Mouse (Mus musculus) heart, postnatal 0 days (tissue): ENCODE measurements at regions not wholly inside any gene's neighbourhood (a gene's known extent, or its start where the extent isn't known, plus 50 kb on each side); places are given as distances from the start of the nearest gene placed in this dataset.

Experiments
- CTCF ChIP-seq: IDR thresholded peaks from 2 replicates; pipeline ENCODE4 v1.5.1; 2016; ENCODE audit warnings: antibody characterized with exemption, control low read depth, low read depth
- EP300 ChIP-seq: IDR thresholded peaks from 2 replicates; pipeline ENCODE4 v1.6.1; 2016; ENCODE audit warnings: antibody characterized with exemption, low read depth

DNA sequence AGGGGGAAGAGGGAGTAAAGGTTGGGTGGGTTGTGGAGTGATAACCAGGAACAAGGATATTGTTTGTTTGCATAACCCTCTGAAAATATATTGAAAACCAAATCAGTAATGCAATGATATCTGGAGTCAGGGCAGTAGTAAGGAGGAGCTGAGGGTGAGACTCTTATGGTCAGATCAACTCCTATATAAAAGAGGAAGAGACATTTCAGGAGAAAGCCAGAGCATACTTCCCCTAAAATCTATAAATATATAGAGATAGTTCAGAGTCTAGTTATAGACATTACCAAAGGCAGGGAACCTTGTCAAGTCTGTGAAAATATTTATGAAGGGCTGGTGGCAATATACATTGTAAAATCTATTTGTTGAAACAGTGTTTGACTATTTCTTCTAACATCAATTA lies 605.9 kb upstream of the Pdcd1 start:
- TF ChIP-seq EP300: no peak
- TF ChIP-seq CTCF: no peak
